14 mouse cellular contexts compared by ENCODE assay signal in the genomic region with DNA sequence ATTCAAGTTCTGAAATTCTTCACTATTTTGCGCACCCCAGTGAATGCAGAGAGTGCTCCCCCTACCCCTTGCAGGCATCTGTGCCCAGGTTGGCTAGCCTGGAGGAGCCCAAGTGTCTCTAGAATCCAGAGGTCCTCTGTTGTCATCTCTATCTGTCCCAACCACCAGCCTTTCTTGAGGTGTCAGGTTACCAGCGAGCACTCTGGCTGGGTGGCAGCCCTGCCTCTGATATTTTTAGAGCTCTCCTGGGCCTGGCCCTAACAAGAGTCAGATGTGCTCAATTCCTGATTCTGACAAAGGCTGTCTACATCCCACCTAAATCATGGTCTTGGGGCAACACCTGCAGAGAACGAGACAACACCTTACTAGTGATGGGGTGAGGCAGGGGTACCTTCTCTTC. TPM values are rescaled to one million over a fixed set of nuclear protein-coding genes. Genes with fewer than 3 reads are reported as not detected.
A peak's percentile ranks its signal among the peaks of the same experiment; 100 is the strongest.
DNase-seq lines count a peak whose midpoint lies in the region; ATAC-seq and TF ChIP-seq lines count a peak whose summit lies in the region.
"Had no signal": no experiment of that assay in that cellular context is flagged by ENCODE, and none has a peak within 500 bp of the region (broad histone marks: within the 10 kb centered on the region; RNA-seq: fewer than 3 reads in every experiment).

No protein-coding gene starts in this region.

- peaks cover 0 to 16% of the 10 kb centered on the region in 2 experiments; a peak in 2 of 4 replicates for H3K4me1 ChIP-seq in CH12.LX (ENCODE audit: control insufficient read depth in 1 of 2, insufficient read depth in 2 of 2)
- peaks cover 17% of the 10 kb centered on the region for H3K4me1 ChIP-seq in forebrain, embryonic 16.5 days (replicated peaks; ENCODE audit: control insufficient read depth, insufficient read depth, low read length)

- no peak overlapping the region for H3K9ac ChIP-seq in CH12.LX (ENCODE audit: insufficient read depth, low read depth)
- H3K9ac ChIP-seq in forebrain, embryonic 16.5 days (replicated peaks; ENCODE audit: low read depth, low read length) = no peak overlapping the region
- H3K9ac ChIP-seq: liver, embryonic 14.5 days; midbrain, embryonic 12.5 days had no signal

- no peak for TF ChIP-seq POLR2A in CH12.LX (IDR thresholded peaks at IDR 0.05; ENCODE audit: low read depth, low read length)

- H3K4me2 ChIP-seq in CH12.LX (ENCODE audit: insufficient read depth, low read depth, poor library complexity, severe bottlenecking) = no peak overlapping the region
- no peak overlapping the region for H3K4me2 ChIP-seq in forebrain, embryonic 16.5 days (ENCODE audit: low read length)
- H3K4me2 ChIP-seq: midbrain, embryonic 12.5 days had no signal

- intact Hi-C loops in gastrocnemius, postnatal 14 days (cut with DNase I; ENCODE audit: low total_unique reads) = no loop called here
- intact Hi-C loops in gastrocnemius, postnatal 36 days (cut with DNase I) = no loop called here

- no peak for TF ChIP-seq CTCF in CH12.LX (conservative IDR thresholded peaks at IDR 0.05 in 1 of 2, IDR thresholded peaks at IDR 0.05 in 1 of 2; ENCODE audit: low read depth in 2 of 2, low read length in 2 of 2)

- 67% methylated on average over 3 of the region's 3 CpGs for WGBS in forebrain, embryonic 16.5 days

- no peaks in the 10 kb centered on the region for H3K36me3 ChIP-seq in CH12.LX (replicated peaks in 1 of 2; ENCODE audit: control insufficient read depth in 1 of 2, insufficient read depth in 1 of 2, low read length in 1 of 2)
- H3K36me3 ChIP-seq in forebrain, embryonic 16.5 days (ENCODE audit: control insufficient read depth, insufficient read depth) = no peaks in the 10 kb centered on the region
- H3K36me3 ChIP-seq: midbrain, embryonic 12.5 days had no signal

- peak; percentile 8 for DNase-seq in gastrocnemius, postnatal 14 days
- DNase-seq in gastrocnemius, postnatal 36 days = no peak
- DNase-seq in CH12.LX (ENCODE audit: extremely low read depth) = peak; percentile 10
- peak; percentile 52 to 64 for DNase-seq in heart, adult 9 months (ENCODE audit: low spot score in 2 of 2)
- peak; percentile 47 for DNase-seq in heart, postnatal 4 days
- no peak for DNase-seq in c-Kit-positive CD71-positive TER-119-positive erythroid progenitor cells, embryonic 14.5 days (ENCODE audit: low spot score)
- DNase-seq: adrenal gland, adult 2 months; cerebellum, postnatal 14 days; kidney, adult 18-20 months; thymus, postnatal 14 days had no signal

- H3K4me3 ChIP-seq in CH12.LX (replicated peaks in 1 of 3; ENCODE audit: low read depth in 2 of 3, low read length in 2 of 3, poor library complexity in 1 of 3) = no peak overlapping the region
- H3K4me3 ChIP-seq in forebrain, embryonic 16.5 days (replicated peaks; ENCODE audit: low read length) = no peak overlapping the region
- H3K4me3 ChIP-seq: midbrain, embryonic 12.5 days had no signal

- no peak for ATAC-seq in forebrain, embryonic 16.5 days
- no peak for ATAC-seq in megakaryocyte progenitor cell, adult 5-6 weeks (replicated peaks; ENCODE audit: poor library complexity)

- no peak overlapping the region for H3K27ac ChIP-seq in CH12.LX (ENCODE audit: insufficient read depth, low read depth)
- no peak overlapping the region for H3K27ac ChIP-seq in forebrain, embryonic 16.5 days (ENCODE audit: low read length)
- H3K27ac ChIP-seq: liver, embryonic 14.5 days; midbrain, embryonic 12.5 days had no signal

- TF ChIP-seq RAD21 in CH12.LX (IDR thresholded peaks at IDR 0.05; ENCODE audit: low read depth, low read length) = no peak

- in situ Hi-C loops in CH12.LX (cut with MboI; ENCODE audit: low pct_ligation_motif_present, low pct_unique_long_range_greater_than_20kb, low sequenced_read_pairs) = no loop called here

- no peaks in the 10 kb centered on the region for H3K9me3 ChIP-seq in CH12.LX (replicated peaks; ENCODE audit: low read length)
- H3K9me3 ChIP-seq in forebrain, embryonic 16.5 days (ENCODE audit: control insufficient read depth, low read length) = no peaks in the 10 kb centered on the region
- H3K9me3 ChIP-seq: midbrain, embryonic 12.5 days had no signal

- dilution Hi-C loops in CH12.LX (cut with MboI; ENCODE audit: extremely low pct_ligation_motif_present, extremely low pct_unique_long_range_greater_than_20kb, low sequenced_read_pairs) = no loop called here

- no peaks in the 10 kb centered on the region for H3K79me2 ChIP-seq in CH12.LX (replicated peaks; ENCODE audit: control insufficient read depth, extremely low read depth, insufficient read depth, poor library complexity, severe bottlenecking)

- no peak for TF ChIP-seq EP300 in CH12.LX (IDR thresholded peaks at IDR 0.05; ENCODE audit: low read length)

- peaks cover 21% of the 10 kb centered on the region for H3K27me3 ChIP-seq in CH12.LX (replicated peaks)
- peaks cover 10% of the 10 kb centered on the region for H3K27me3 ChIP-seq in forebrain, embryonic 16.5 days (replicated peaks; ENCODE audit: control insufficient read depth, insufficient read depth, low read length)

TF ChIP-seq in CH12.LX, 34 proteins besides CTCF, POLR2A, EP300 and RAD21:
- TF ChIP-seq HCFC1 (IDR thresholded peaks at IDR 0.05; ENCODE audit: low read depth, low read length) (no peak), MAX (IDR thresholded peaks at IDR 0.05; ENCODE audit: low read length) (no peak)

RNA-seq across cellular contexts. Expression of gene Emp2, which starts 2.7 kb away (rescaled TPM):
- 10 to 100 TPM in 1 of 2 experiments, 1 to 10 TPM in 1; 6.4 to 10.1 TPM for total RNA-seq in gastrocnemius, postnatal 14 days (2021)
- 1 to 10 TPM; 4.3 to 4.9 TPM for total RNA-seq in gastrocnemius, postnatal 36 days (2021)
- total RNA-seq in CH12.LX (2012; rRNA removed) (0.04 TPM in 1 of 2 replicates, not detected in the other), CH12.LX (2014; rRNA removed) (0.11 TPM in 1 of 2 replicates, not detected in the other)
- polyA plus RNA-seq in CH12.LX (2012; ENCODE audit: insufficient read length, low read depth) = 0.07 and 0.09 TPM in 2 replicates
- total RNA-seq in heart, postnatal 4 days (2021) = 10 to 100 TPM; 41.5 to 42.5 TPM
- 8.3 and 10.7 TPM in 2 replicates for polyA plus RNA-seq in forebrain, embryonic 16.5 days (2015; fragmentation: Nextera tagmentation; extraction: Ambion mirVana)
- not detected in 2 replicates for total RNA-seq in megakaryocyte progenitor cell, adult 5-6 weeks (2015)
- total RNA-seq in megakaryocyte progenitor cell, adult 5-6 weeks (2017) = 0.07 TPM in 1 of 2 replicates, not detected in the other

Comparison
In these comparisons a context has a peak if more than half of its experiments do, and no peak if none do; other contexts are left out.
1. DNase-seq: peak in gastrocnemius, postnatal 14 days (single experiment), CH12.LX (single experiment), heart, adult 9 months (2 of 2) and heart, postnatal 4 days (single experiment); none in gastrocnemius, postnatal 36 days (0 of 2) and c-Kit-positive CD71-positive TER-119-positive erythroid progenitor cells, embryonic 14.5 days (single experiment).
2. RNA of gene Emp2, which starts 2.7 kb away (total RNA-seq): 41.5 to 42.5 TPM in heart, postnatal 4 days, 6.4 to 10.1 TPM in gastrocnemius, postnatal 14 days and 4.3 to 4.9 TPM in gastrocnemius, postnatal 36 days; 0.04 to 0.11 TPM in CH12.LX and 0.07 TPM in megakaryocyte progenitor cell, adult 5-6 weeks; every median in the first group is over 4 times any median in the second.